Mouse (Mus musculus) MEL (cell line): ENCODE measurements around the gene Olfr101.

Source experiments
- CTCF ChIP-seq, 3 experiments: IDR thresholded peaks in 2 of 3; conservative IDR thresholded peaks in 1 of 3; 2 replicates each; pipeline ENCODE4 v1.5.1; 2011 to 2012; ENCODE audit warnings: low read length in 3 of 3, low read depth in 2 of 3, mild to moderate bottlenecking in 2 of 3, improper control_type of control experiment in 1 of 3, inconsistent platforms in 1 of 3, mixed read lengths in 1 of 3, moderate library complexity in 1 of 3; ENCODE audit not compliant: control insufficient read depth in 1 of 3, insufficient read depth in 1 of 3, poor library complexity in 1 of 3, severe bottlenecking in 1 of 3
- EP300 ChIP-seq, 2 experiments: IDR thresholded peaks; 2 replicates each; pipeline ENCODE4 v1.6.1; 2011; ENCODE audit warnings: improper control_type of control experiment in 2 of 2, low read length in 2 of 2, low read depth in 1 of 2, mild to moderate bottlenecking in 1 of 2
- HCFC1 ChIP-seq: IDR thresholded peaks from 2 replicates; pipeline ENCODE4 v1.6.1; 2012; ENCODE audit warnings: low read depth, mild to moderate bottlenecking, inconsistent platforms, low read length, improper control_type of control experiment, moderate library complexity
- MAFK ChIP-seq: IDR thresholded peaks from 2 replicates; pipeline ENCODE4 v1.6.1; 2011; ENCODE audit warnings: low read depth, mild to moderate bottlenecking, low read length, improper control_type of control experiment, borderline replicate concordance
- NELFE ChIP-seq: IDR thresholded peaks from 2 replicates; pipeline ENCODE4 v1.6.1; 2011; ENCODE audit warnings: low read depth, low read length, improper control_type of control experiment
- POLR2A ChIP-seq, 2 experiments: IDR thresholded peaks; 2 replicates each; pipeline ENCODE4 v1.6.1; 2011 to 2012; ENCODE audit warnings: low read length in 2 of 2, mild to moderate bottlenecking in 2 of 2, control low read depth in 1 of 2, improper control_type of control experiment in 1 of 2, low read depth in 1 of 2, moderate library complexity in 1 of 2; ENCODE audit not compliant: control insufficient read depth in 1 of 2, insufficient read depth in 1 of 2, poor library complexity in 1 of 2
- POLR2AphosphoS2 ChIP-seq: IDR thresholded peaks from 2 replicates; pipeline ENCODE4 v1.6.1; 2011; ENCODE audit warnings: low read length, improper control_type of control experiment
- SIN3A ChIP-seq: IDR thresholded peaks from 2 replicates; pipeline ENCODE4 v1.6.1; 2012; ENCODE audit warnings: low read length, improper control_type of control experiment, inconsistent platforms
- SMC3 ChIP-seq: IDR thresholded peaks from 2 replicates; pipeline ENCODE4 v1.6.1; 2011; ENCODE audit warnings: low read depth, low read length, improper control_type of control experiment
- TAL1 ChIP-seq: IDR thresholded peaks from 2 replicates; pipeline ENCODE4 v1.6.1; 2012; ENCODE audit warnings: mild to moderate bottlenecking, inconsistent platforms, low read length, moderate library complexity, mixed read lengths
- USF2 ChIP-seq, 2 experiments: IDR thresholded peaks; 2 replicates each; pipeline ENCODE4 v1.6.1; 2011 to 2012; ENCODE audit warnings: improper control_type of control experiment in 2 of 2, low read length in 2 of 2, borderline replicate concordance in 1 of 2, inconsistent platforms in 1 of 2, low read depth in 1 of 2, mild to moderate bottlenecking in 1 of 2; ENCODE audit not compliant: insufficient read depth in 1 of 2
- ZKSCAN1 ChIP-seq: IDR thresholded peaks from 2 replicates; pipeline ENCODE4 v1.6.1; 2012; ENCODE audit warnings: low read depth, mild to moderate bottlenecking, inconsistent platforms, low read length, improper control_type of control experiment, moderate library complexity
- ZNF384 ChIP-seq: IDR thresholded peaks from 2 replicates; pipeline ENCODE4 v1.6.1; 2012; ENCODE audit warnings: low read depth, mild to moderate bottlenecking, inconsistent platforms, low read length, improper control_type of control experiment

DNA sequence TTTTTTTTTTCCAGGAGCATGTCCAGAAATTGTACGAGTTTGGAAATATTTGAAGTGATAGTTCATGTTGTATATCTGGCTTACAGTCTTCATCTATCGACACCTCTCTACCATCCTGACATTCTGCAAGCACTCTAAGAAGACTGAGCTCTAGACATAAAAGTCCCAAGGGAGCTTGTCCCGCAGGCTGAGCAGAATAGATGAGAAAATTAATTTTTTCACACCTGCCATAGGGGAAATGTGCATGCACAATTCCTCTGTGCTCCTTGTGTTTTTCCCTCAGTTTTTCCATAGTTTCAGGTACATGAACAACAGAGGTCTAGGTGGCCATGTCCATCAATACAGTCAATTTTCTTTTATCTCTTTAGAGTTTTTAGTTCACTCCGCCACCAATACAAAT lies at the start of gene Olfr101:
- TF ChIP-seq EP300 (IDR thresholded peaks at IDR 0.05; ENCODE audit: low read depth in 1 of 2, low read length in 2 of 2) (no peak), USF2 (IDR thresholded peaks at IDR 0.05; ENCODE audit: borderline replicate concordance in 1 of 2, insufficient read depth in 1 of 2, low read depth in 1 of 2, low read length in 2 of 2) (no peak), ZNF384 (no peak), POLR2AphosphoS2 (no peak), CTCF (IDR thresholded peaks at IDR 0.05 in 2 of 3, conservative IDR thresholded peaks at IDR 0.05 in 1 of 3; ENCODE audit: control insufficient read depth in 1 of 3, insufficient read depth in 1 of 3, low read depth in 2 of 3, low read length in 3 of 3, poor library complexity in 1 of 3, severe bottlenecking in 1 of 3) (no peak), SMC3 (no peak), TAL1 (no peak), SIN3A (no peak), NELFE (no peak), HCFC1 (no peak), ZKSCAN1 (no peak), MAFK (no peak), POLR2A (IDR thresholded peaks at IDR 0.05; ENCODE audit: control insufficient read depth in 1 of 2, insufficient read depth in 1 of 2, low read depth in 1 of 2, low read length in 2 of 2, poor library complexity in 1 of 2) (no peak)
